9 mouse cellular contexts compared by ENCODE assay signal in the genomic region with DNA sequence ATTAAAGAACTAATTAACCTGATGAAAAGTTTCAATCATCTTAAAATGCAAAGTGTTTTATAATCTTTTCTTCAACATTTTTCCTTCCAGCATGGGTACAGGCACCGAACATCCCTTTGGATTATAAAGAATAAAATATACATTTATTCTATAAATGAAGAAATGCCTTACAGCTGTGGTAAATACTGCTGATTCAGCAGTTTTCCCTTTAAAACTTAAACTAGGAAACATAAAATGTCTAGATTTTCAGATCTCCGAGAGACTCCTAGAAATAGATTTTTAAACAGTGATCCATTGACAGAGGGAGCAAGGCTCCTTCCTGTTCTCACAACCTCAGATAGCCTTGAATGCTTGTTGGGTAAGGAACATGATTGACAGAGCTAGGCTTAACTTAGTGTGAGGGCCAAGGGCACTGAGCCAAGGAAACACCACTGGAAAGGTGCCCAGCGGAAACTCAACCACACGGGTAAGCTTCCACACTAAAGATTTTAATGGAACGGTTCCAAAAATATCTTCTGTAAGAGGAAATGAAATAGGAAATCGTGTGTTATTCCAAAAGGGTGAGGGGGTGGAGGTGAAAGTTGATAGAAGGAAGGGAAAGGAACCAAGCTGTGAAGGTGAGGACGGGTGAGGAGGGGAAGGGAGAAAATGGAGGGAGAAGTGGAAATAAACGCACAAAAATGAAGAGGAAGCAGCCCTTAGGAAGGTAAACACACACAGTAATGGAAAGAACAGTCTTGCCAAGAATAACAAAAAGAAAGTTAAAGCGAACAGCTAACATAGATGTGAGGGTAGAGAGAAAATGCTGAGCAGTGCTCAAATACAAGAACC.
DNase-seq lines count a peak whose midpoint lies in the region; ATAC-seq and TF ChIP-seq lines count a peak whose summit lies in the region.
"Had no signal": no experiment of that assay in that cellular context is flagged by ENCODE, and none has a peak within 500 bp of the region (broad histone marks: within the 10 kb centered on the region; RNA-seq: fewer than 3 reads in every experiment).

No protein-coding gene starts in this region.

- H3K4me1 ChIP-seq in heart, adult 2 months (ENCODE audit: control insufficient read depth, insufficient read depth, low read length) = peaks cover 1% of the 10 kb centered on the region
- no peaks in the 10 kb centered on the region for H3K4me1 ChIP-seq in kidney, embryonic 14.5 days (ENCODE audit: control insufficient read depth, insufficient read depth, low read length)
- H3K4me1 ChIP-seq: hindbrain, embryonic 15.5 days had no signal

- TF ChIP-seq POLR2A in heart, adult 2 months (IDR thresholded peaks at IDR 0.05; ENCODE audit: insufficient read depth, low read depth, low read length) = no peak

- DNase-seq in left cerebral cortex, postnatal 4 days = peak; percentile 62
- no peak for DNase-seq in left cerebral cortex, adult 18-20 months (ENCODE audit: low spot score in 2 of 2)
- peak; percentile 85 for DNase-seq in adrenal gland, adult 2 months
- peak; percentile 66 to 73 for DNase-seq in heart, adult 2 months
- peak; percentile 72 for DNase-seq in lung, postnatal 25 days (ENCODE audit: low spot score)
- DNase-seq in cerebellum, adult 9-10 months = no peak

- 20% methylated on average over 9 of the region's 9 CpGs for WGBS in heart, adult 2 months
- 44% methylated on average over 9 of the region's 9 CpGs for WGBS in kidney, embryonic 14.5 days

- no peak for TF ChIP-seq CTCF in heart, adult 2 months (IDR thresholded peaks at IDR 0.05)

- peak overlapping the region; percentile 7; the same call in 1 of the 2 replicates for H3K27ac ChIP-seq in heart, adult 2 months
- peak overlapping the region; percentile 37; the same call in 1 of the 2 replicates for H3K27ac ChIP-seq in kidney, embryonic 14.5 days (ENCODE audit: low read depth, low read length)
- H3K27ac ChIP-seq: hindbrain, embryonic 15.5 days had no signal

- intact Hi-C loops in left cerebral cortex, postnatal 4 days (cut with DNase I) = no loop called here
- intact Hi-C loops in heart, adult 2 months (cut with DNase I) = no loop called here

- peak; percentile 79 for ATAC-seq in kidney, embryonic 14.5 days (ENCODE audit: low FRiP score, low TSS enrichment)
- no peak for ATAC-seq in CD4-positive, CD25-positive, alpha-beta regulatory T cell, adult 4 months

- H3K27me3 ChIP-seq in heart, adult 2 months (ENCODE audit: control insufficient read depth, insufficient read depth, low read length) = no peaks in the 10 kb centered on the region
- no peaks in the 10 kb centered on the region for H3K27me3 ChIP-seq in kidney, embryonic 14.5 days (ENCODE audit: control insufficient read depth, insufficient read depth, low read length)
- H3K27me3 ChIP-seq: hindbrain, embryonic 15.5 days had no signal

- no peak for TF ChIP-seq EP300 in heart, adult 2 months (IDR thresholded peaks at IDR 0.05; ENCODE audit: insufficient read depth, low read depth, low read length)

- H3K4me3 ChIP-seq in heart, adult 2 months = peak overlapping the region; percentile 14; the same call in 1 of the 2 replicates
- no peak overlapping the region for H3K4me3 ChIP-seq in kidney, embryonic 14.5 days (ENCODE audit: low read length)
- H3K4me3 ChIP-seq: hindbrain, embryonic 15.5 days had no signal

- no peak overlapping the region for H3K9ac ChIP-seq in heart, adult 2 months (ENCODE audit: low read depth, low read length)
- H3K9ac ChIP-seq in kidney, embryonic 14.5 days (ENCODE audit: low read depth, low read length) = no peak overlapping the region
- H3K9ac ChIP-seq: hindbrain, embryonic 15.5 days had no signal

- no peaks in the 10 kb centered on the region for H3K36me3 ChIP-seq in heart, adult 2 months (ENCODE audit: control insufficient read depth, insufficient read depth, low read length)
- H3K36me3 ChIP-seq in kidney, embryonic 14.5 days (ENCODE audit: control insufficient read depth, insufficient read depth, low read length) = no peaks in the 10 kb centered on the region
- H3K36me3 ChIP-seq: hindbrain, embryonic 15.5 days had no signal

- no peaks in the 10 kb centered on the region for H3K79me2 ChIP-seq in heart, adult 2 months (replicated peaks; ENCODE audit: control insufficient read depth, insufficient read depth, low read length)

- H3K4me2 ChIP-seq in kidney, embryonic 14.5 days (replicated peaks; ENCODE audit: low read depth, low read length) = no peak overlapping the region; the same call in 1 of the 2 replicates
- H3K4me2 ChIP-seq: hindbrain, embryonic 15.5 days had no signal

- no peaks in the 10 kb centered on the region for H3K9me3 ChIP-seq in kidney, embryonic 14.5 days (ENCODE audit: control insufficient read depth, low read length)
- H3K9me3 ChIP-seq: hindbrain, embryonic 15.5 days had no signal

Comparison
In these comparisons a context has a peak if more than half of its experiments do, and no peak if none do; other contexts are left out.
1. DNase-seq: peak in left cerebral cortex, postnatal 4 days (single experiment), adrenal gland, adult 2 months (single experiment), heart, adult 2 months (2 of 2) and lung, postnatal 25 days (single experiment); none in left cerebral cortex, adult 18-20 months (0 of 2) and cerebellum, adult 9-10 months (single experiment).